Mouse (Mus musculus): ENCODE results near the gene Cnih4.

The Cnih4 gene

DNA sequence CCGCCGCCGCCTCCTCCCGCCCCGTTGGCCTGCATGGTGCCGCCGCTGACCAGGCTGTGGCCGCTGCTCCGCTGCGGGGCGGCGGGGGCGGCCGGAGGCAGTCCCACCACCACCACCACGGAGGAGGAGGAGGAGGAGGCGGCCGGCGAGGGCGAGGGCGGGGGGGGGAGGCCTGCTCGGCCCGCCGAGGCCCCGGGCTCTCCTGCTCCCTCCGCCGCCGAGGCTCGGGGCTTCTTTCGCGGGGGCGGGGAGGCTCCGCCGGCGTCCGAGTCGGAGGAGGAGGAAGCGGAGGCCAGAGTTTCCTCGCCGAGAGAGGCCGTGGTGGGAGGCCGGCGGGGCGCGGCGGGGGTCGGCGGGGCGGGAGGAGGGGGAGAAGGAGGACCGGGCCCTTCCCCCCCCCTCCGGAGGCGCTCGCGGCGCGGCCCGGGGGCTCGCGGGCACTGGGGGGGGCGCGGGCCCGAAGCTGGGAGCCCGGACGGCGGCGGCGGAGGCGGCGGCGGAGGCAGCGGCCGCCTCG is 67.0 kb downstream of the Cnih4 start:
- peak; percentile 37 for DNase-seq (ENCODE audit: low spot score)

- peak; percentile 79 for DNase-seq (ENCODE audit: low spot score)
These were observed 67.6 kb downstream of the Cnih4 start, which contains the start of gene Wdr26 for GRCm38 (mm10) chr1:181211920-181212633. TSS of gene Wdr26 (minus strand) at chr1:181212001.

DNA sequence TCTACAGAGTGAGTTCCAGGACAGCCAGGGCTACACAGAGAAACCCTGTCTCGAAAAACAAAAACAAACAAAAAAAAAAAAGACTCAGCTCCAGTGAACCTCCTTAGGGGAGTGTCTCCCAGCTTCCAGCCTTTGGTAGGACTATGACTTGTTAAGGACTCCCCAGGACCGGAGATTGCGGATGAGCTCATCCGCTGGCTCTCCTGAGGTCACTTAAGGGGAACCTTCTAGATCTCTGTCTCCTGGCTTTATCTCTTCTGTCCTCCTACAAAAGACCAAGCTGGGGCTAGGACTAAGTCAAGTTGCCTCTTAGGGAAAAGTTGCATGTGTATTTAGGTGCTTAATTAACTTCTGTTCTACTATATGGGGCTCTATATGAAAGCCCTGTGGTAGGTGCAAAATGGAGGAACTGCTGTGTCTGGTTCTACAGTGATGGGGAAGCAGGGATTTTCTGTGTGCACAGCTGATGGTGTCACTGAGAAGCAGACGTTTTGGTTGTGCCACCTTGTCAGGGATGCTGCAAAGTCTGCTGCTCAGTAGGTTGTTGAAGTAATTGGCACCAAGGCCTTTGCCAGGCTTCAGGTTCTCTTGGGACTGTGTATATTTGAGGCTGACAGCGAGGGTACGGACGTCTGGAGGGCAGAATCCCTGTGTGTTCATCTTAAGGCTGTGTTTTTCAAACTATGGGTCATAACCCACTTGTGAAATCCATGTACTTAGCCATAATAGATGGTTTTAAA is 70.0 kb downstream of the Cnih4 start:
- no peak for DNase-seq (ENCODE audit: low spot score)

GRCm38 (mm10) chr1:181216315-181216714 is 71.8 kb downstream of the Cnih4 start:
- no peak for DNase-seq (ENCODE audit: low spot score)

All from T-cell, adult 2 months (primary cell).